Mouse (Mus musculus): ENCODE measurements around the gene Ccl6. TPM values are rescaled to one million over a fixed set of nuclear protein-coding genes. Genes with fewer than 3 reads are reported as not detected.

The Ccl6 gene
- 2.6 and 2.9 TPM in 2 replicates for polyA plus RNA-seq (2012; rRNA removed)

DNA sequence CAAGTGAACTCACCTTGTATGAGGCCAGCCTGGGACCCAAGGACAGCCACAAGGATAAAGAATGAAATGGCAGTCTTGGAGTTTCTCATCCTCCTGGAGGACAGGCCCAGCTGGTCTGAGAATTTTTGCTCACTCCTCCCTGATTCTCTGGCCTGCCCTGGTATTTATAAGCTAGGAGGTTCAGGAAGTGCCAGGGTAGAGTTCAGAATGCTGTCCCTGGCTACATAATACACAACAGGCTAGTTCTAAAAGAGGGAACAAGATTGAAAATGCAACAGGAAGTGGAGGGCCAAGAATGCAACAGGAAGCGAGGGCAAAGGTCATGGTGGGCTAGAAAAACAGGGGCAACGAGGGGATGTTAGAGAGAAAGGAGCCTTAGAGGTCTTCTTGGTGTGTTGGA is at the start of gene Ccl6:
Ccl6 (minus strand) TSS at position 235 of the 400 bp plus-strand sequence.
- DNase-seq (ENCODE audit: extremely low spot score in 1 of 2, low spot score in 1 of 2): no peak

DNA sequence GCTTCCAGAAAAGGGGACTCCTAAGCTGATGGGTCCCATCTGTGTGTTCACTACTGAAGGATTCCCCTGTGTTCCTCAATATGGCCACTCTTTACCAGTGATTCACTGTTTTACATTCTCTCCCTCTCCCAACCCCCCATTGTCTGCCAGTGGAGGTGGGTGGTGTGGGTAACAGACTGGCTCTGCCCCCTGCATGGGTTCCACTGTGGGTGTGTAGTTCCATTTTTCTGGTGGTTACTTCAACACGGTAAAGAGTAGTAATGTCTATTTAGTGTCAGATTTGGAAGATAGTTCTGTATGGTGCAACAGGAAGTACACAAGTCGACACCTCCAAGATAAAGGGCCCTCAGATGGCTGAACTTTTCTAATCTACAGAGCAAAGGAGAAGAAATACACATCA is 48.3 kb upstream of the Ccl6 start:
- DNase-seq (ENCODE audit: extremely low spot score in 1 of 2, low spot score in 1 of 2): no peak

DNA sequence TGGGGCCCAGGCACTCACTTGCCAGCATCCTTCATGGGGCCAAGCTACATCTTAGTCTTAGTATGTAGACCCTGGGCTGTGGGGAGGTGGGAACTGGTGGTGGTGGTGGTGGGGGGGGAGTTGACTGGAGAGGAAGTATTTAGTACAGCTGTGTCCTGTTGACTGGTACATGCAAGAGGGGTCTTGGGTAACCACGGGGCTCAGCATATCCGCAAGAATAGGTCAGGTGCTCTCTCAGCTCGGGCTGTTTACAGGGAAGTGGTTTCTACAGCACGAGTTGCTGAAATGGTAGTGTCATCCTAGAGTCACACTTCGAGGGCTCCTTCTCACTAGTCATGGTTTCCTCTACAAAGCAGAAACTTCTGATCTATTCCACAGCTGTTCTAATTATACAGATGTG is 47.3 kb upstream of the Ccl6 start:
- no peak for DNase-seq (ENCODE audit: extremely low spot score in 1 of 2, low spot score in 1 of 2)

DNA sequence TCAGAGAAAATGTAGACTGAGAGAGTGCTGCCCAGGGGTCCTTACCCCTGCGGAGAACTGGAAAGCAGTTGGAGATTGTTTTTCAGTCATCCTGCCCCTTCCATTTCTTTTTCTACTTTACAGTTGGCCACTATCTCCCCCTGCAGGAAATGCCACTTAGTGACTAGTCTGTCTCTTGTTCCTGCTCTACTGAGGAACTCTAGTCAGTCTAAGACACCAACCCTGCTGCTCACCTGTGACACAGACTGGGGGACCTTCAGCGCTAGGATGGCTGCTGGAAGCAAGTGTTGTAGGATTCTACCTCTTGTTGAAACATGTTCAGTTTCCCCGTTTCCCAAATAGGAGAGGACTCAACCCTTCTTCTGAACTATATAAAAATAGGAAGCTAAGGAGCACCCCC is 46.6 kb upstream of the Ccl6 start:
- no peak for DNase-seq (ENCODE audit: extremely low spot score in 1 of 2, low spot score in 1 of 2)

DNA sequence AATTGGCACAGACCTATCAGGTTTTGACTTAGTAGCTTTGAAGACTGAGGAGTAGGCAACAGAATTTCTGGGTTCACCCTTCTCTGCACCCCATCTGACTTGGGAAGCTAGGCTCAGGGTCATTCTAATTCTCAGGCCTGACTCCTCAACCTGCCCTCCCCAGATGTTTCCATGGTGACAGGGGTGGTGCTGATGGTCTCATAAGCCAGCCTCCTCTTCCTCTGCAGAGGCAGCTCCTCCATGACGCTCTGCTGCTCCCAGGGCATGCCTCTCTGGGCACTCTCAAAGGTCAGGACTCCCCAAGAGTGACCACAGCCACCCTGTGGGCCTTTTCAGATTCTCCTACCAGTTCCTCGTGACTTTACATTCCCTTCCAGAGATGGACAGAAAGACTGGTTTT is 46.0 kb upstream of the Ccl6 start:
- no peak for DNase-seq (ENCODE audit: extremely low spot score in 1 of 2, low spot score in 1 of 2)

DNA sequence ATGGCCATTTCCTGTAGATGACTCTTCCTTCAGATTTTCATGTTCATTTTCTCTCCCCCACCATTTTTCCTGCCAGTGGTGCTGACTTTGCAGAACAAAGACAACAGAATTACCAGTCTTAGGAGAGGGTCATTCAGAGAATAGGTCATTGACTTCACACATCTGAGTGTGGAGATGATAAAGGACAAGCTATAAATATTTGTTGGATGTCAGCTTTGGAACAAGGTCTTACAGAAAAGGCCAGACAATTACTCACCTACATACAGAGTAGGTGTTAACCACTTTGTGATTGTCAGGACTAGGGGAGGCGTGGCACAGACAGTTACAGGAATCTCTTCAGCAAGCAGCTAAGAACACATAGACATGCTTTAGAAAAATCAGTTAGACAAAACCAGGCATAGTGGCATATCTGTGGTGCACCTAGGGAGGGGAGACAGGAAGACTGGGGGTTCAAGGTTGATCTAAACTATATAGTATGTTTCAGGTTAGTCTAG is 43.9 kb upstream of the Ccl6 start:
- no peak for DNase-seq (ENCODE audit: extremely low spot score in 1 of 2, low spot score in 1 of 2)

DNA sequence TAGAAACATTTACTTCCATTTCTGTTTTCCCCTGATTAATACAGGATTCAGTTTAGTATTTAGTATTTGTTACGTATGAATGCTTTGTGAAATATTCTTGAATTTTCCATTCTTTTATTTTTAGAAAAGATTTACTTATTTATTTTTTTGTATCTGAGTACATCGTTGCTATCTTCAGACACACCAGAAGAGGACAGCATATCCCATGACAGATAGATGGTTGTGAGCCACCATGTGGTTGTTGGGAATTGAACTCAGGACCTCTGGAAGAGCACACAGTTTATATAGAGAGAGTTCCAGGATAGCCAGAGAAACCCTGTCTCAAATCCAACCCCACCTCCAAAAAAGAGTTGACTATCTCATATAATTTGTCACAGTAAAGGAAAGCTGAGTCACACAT is 42.0 kb upstream of the Ccl6 start:
- DNase-seq (ENCODE audit: extremely low spot score in 1 of 2, low spot score in 1 of 2): no peak

DNA sequence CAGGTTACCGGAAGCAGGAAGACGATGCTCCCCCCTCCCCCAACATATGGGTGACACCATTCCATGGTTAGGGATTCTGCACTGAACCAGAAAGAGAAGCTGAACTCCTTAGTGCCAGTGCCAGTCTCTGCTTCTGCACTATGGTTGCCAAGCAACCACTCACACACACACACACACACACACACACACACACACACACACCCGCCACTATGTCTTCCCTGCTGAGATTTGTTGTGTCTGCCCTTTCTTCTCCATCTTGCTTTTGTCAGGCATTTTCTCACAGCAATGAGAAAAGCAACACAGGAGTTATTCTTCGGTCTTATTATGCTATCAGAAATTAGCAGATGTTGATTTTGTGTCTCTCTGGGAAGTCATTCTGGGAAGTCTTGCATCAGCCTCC is 41.5 kb upstream of the Ccl6 start:
- DNase-seq (ENCODE audit: extremely low spot score in 1 of 2, low spot score in 1 of 2): no peak

DNA sequence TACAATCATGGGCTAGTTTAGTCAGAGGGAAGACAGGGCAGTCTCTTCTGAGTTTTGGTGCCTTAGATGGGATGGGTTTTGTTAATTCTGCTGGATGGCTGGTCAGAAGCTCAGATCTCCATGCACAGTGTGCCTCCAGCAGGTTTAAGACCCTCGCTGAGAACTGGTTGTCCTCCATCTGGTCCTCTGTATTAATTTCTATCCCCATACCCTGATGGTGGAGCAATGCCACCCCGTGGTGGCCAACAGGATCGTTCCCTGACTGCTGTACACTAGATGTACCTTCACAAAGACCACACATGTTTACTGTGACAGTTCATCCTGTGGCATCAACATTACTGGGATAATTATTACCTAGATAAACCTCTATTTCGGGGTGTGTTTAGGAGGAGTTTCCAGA is 39.9 kb upstream of the Ccl6 start:
- no peak for DNase-seq (ENCODE audit: extremely low spot score in 1 of 2, low spot score in 1 of 2)

DNA sequence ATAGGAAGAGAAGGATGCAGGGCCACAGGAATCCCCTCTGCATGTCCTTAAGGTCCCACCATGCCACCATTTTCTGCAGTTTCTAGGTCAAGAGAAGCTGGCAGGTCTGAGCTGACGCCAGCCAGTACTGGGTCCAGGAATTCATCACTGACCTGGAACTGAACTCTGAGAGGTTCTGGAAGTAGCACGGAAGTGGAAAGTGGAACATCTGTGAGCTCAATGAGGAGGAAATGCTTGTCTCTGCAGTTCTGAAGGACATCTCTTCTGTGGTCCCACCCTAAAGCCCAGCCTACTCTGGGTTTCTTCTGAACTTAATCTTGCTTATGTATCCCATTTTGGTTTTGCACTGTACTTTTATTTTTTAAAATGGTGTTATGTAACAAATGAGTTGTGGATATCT is 38.2 kb upstream of the Ccl6 start:
- DNase-seq (ENCODE audit: extremely low spot score in 1 of 2, low spot score in 1 of 2): no peak

DNA sequence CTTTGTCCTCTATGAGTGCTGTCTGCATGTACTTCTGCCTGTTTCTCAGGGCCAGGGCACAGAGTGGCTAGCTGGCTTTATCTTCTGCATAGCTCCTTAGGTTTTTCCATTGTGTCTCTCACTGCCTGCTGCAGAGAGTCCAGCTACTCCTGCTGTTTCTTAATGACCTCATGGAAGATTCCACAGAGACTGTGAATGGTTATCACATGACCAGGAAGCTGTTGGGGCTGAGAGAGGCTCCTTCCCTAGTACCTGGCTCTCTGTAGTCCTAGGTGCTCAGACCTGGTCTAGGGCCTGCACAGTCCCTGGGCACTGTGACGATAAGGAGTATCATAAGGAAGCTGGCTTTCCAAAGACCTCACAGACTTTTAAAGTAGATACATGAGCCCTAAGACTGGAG is 37.7 kb upstream of the Ccl6 start:
- DNase-seq (ENCODE audit: extremely low spot score in 1 of 2, low spot score in 1 of 2): no peak

DNA sequence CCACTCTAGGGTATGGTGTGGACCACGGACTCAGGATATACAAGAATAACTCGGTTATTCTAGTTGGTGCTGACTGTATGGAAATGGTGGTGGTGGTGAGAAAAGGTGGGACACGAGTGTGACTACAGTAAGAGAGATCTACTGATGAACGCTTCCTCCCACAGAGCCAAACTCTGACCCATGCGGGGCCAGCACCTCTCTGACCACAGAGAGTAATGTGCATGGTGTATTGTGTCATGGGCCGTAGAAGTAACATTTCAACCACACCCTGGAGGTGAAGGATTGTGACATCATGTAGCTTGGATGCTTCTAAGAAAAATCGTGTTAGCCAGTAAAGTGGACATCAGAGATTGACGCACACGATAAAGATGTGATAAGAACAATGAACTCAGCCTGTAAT is 35.9 kb upstream of the Ccl6 start:
- DNase-seq (ENCODE audit: extremely low spot score in 1 of 2, low spot score in 1 of 2): no peak

DNA sequence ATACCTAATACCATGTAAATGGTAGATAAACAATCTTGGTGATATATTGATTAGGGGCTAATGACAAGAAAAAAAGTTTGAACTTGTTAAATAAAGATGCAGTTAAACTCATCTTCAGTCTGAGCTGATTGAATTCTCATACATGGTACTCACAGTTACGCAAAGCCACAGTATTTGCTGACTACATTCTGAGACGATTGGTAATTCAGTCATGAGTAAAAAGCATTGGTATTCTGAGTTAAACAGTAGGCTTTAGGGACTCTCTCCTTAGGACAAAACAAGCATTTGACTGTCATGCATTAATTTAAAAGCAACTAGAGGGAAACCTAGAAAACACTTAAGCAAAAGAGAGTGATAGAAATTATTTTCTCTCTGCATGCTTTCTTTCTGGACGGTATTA is 30.7 kb upstream of the Ccl6 start:
- no peak for DNase-seq (ENCODE audit: extremely low spot score in 1 of 2, low spot score in 1 of 2)

DNA sequence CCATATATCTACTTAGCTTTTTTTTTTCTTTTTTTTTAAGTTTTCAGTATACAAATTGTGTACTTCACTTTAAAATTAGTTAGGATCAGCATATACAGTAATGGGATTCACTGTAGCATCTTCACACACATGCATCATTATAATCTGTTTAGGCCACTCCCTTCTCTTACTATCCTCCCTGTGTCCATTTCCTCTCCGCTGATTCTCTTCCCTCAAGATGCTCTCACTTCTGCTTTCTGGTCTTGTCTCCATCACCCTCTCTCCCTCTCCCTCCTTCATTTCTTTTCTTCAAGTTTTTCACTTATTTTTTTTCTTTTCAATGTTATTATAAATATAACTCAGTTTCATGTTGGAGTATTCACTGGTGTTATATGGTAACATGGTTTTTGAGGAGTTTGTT is 26.1 kb upstream of the Ccl6 start:
- no peak for DNase-seq (ENCODE audit: extremely low spot score in 1 of 2, low spot score in 1 of 2)

DNA sequence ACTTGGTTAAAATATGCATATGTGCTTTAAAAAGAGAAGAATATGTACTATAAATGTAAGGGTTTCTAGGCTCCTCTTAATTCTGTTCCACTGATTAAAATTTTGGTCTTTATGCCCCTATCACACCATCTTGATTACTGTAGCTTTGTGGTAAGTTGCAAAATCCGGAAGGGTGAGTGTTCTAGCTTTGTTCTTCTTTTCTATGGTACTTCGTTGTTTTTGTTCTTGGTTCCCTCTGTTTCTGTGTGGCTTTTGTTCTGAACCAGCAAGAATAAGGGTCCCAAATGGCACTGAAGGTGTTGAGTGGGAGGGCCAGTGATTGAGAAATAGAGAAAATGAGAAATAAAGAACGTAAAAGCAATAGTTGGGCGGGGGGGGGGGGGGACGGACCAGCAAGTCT is 25.4 kb upstream of the Ccl6 start:
- no peak for DNase-seq (ENCODE audit: extremely low spot score in 1 of 2, low spot score in 1 of 2)

DNA sequence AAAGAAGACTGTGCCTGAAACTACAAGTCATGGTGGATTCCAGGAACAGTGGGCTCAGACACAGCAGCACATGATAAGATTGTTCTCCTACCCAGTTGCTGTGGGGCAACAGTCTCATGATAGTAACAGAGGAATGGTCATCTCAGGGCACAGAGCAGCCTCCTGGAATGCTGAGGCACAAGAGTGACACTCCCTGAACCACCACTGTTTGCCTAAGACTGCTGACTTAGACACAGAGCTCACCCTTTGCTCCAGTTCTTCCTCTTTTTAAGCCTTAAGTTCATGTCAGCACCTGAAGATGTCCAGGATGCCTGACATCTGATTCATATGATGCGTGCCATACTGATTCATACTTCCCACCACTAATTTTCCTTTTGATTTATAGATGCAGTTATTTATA is 23.7 kb upstream of the Ccl6 start:
- no peak for DNase-seq (ENCODE audit: extremely low spot score in 1 of 2, low spot score in 1 of 2)

DNA sequence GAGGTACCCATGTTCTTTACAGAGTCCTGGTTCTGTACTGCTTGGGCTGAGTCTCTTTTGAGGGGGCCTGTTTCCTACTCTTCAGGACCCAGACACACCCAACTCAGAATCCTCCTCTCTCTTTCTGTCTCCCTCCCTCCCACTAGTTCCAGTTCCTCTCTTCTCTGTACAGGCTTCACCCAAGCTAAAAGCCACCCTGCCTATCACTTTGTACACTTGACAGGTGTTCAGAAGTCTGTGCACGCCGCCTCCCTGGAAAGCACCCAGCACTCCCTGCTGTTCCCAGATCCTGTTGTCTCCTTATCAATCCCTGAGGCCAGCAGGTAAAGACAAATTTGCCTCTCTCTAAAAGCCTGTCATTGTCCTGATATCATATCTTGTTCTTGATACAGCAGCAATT is 18.0 kb upstream of the Ccl6 start:
- no peak for DNase-seq (ENCODE audit: extremely low spot score in 1 of 2, low spot score in 1 of 2)

DNA sequence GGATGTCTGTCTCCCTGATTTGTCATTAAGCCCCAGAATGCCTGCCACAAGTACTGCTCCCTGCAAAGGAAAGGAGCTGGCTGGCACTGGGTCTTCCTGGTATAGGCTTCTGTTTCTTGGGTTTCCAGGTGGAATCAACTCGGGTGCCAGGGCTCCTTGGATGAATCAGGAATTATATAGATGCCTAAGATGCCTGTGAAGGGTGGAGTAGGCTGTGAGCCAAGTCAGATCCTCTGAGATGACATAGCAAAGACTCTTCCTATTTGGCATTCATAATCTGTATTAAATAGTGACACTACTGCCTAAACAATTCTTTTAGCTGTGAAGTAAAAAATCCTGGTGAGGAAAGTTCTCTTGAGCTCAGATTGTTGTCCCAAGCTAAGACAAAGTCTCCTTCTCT is 13.5 kb upstream of the Ccl6 start:
- DNase-seq (ENCODE audit: extremely low spot score in 1 of 2, low spot score in 1 of 2): no peak

DNA sequence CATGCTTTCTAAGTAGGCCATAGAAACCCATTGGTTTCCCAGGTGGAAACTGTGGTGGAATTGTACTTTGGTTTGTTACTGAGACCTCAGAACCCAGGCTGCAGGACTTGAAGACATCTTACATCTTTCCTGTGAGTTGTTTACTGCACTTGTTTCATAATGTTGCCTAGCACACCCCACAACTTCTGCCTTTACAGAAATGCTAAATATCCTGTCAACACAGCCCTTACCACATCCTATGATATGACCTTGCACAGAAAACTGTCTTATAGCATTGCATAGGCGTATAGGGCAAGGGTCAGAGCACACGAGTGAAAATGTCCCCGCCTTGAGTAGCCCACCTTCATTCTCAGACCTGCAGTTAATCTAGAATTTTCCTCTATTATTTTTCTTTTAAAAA is 12.6 kb upstream of the Ccl6 start:
- DNase-seq (ENCODE audit: extremely low spot score in 1 of 2, low spot score in 1 of 2): no peak

DNA sequence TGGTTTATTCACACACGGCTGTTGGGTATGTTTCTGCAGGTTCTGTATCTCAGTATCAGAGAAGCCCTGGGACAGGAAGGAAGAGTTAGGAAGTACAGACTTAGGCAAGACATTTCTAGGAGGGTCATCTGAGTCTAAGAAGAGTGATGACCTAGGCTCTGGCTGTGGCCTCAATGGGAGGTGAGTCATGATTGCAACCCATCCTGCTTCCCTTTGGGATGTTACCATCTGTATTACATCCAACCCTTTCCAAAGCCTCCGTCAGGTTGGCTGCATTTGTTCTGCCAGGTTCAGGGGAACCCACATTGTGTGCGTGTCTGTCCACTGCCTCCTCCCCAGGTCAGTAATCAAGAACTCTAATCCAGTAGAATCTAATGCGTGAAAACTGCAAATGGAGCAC is 11.8 kb upstream of the Ccl6 start:
- no peak for DNase-seq (ENCODE audit: extremely low spot score in 1 of 2, low spot score in 1 of 2)

DNA sequence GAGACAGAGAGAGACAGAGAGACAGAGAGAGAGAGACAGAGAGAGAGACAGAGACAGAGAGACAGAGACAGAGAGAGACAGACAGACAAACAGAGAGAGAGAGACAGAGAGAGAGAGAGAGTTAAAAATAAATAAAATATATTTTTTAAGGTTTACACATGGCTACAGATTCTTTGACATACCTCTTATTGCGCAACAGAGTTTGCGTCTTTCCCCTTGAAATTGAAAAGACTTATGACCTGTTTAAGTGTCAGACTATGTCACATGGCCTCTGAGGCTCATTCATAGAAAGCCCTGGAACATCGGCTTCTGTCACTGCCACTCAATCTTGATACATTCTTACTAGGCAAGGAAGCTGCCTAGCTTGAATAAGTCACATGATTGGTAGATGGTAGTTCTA is 10.5 kb upstream of the Ccl6 start:
- DNase-seq (ENCODE audit: extremely low spot score in 1 of 2, low spot score in 1 of 2): no peak

DNA sequence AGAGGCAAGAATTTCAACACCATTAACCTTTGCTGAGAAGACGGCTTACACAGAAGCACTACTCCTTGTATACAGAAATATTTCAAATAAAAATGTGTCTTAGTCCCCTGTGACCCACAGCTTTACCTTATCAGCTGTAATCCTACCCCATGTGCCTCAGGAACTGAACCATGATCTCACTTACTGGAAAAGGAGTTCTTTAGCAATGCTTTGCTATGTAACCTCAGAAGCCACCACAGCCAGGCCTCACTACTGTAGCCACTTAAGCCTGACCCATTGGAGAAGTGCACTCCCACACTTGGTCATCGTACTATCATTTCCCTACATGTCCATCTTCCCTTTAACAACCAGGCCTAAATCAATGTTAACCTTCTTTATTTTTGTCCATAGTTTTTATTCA is 7.7 kb upstream of the Ccl6 start:
- DNase-seq (ENCODE audit: extremely low spot score in 1 of 2, low spot score in 1 of 2): no peak

DNA sequence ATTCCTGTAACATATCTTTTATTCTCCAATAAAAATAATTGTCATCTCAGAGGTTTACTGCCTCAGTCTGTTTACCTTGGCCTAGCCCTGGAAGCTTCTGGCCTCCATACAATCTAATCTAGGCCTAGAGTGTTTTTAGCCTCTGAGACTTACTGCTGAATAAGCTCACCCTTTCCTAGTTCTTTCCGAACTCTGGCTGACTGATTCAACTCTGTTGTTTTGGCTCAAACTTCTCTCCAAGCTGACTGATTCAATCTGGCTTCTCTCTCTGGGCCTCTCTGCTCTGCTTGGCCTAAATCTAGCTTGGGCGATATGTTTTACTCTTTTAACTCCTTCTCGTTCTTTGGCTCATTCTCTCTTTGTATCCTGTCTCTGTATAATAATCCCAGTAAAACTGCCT is 6.1 kb upstream of the Ccl6 start:
- no peak for DNase-seq (ENCODE audit: extremely low spot score in 1 of 2, low spot score in 1 of 2)
